Mouse (Mus musculus) E14TG2a.4 (cell line): ENCODE data around the gene Zfp212.

Experiments
- H3K27me3 ChIP-seq: 2 replicates; pipeline ENCODE4 v1.6.1; 2014; ENCODE audit warnings: low read length, control low read depth; ENCODE audit not compliant: insufficient read depth
- H3K36me3 ChIP-seq: 2 replicates; pipeline ENCODE4 v1.6.1; 2014; ENCODE audit warnings: low read length, control low read depth; ENCODE audit not compliant: insufficient read depth
- H3K4me1 ChIP-seq: replicated peaks from 2 replicates; pipeline ENCODE4 v1.6.1; 2014; ENCODE audit warnings: low read depth, low read length, control low read depth
- H3K4me3 ChIP-seq: replicated peaks from 2 replicates; pipeline ENCODE4 v1.5.1; 2014; ENCODE audit warnings: mild to moderate bottlenecking, low read length
- H3K9me3 ChIP-seq: 2 replicates; pipeline ENCODE4 v1.6.1; 2014; ENCODE audit warnings: low read length, control low read depth
- CTCF ChIP-seq: conservative IDR thresholded peaks from 2 replicates; pipeline ENCODE4 v1.5.1; 2014; ENCODE audit warnings: low read length
- NANOG ChIP-seq: IDR thresholded peaks from 2 replicates; pipeline ENCODE4 v1.6.1; 2014; ENCODE audit warnings: borderline replicate concordance, low read length, mixed read lengths
- POU5F1 ChIP-seq: IDR thresholded peaks from 2 replicates; pipeline ENCODE4 v1.6.1; 2014; ENCODE audit warnings: low read length, borderline replicate concordance

The Zfp212 gene

GRCm38 (mm10) chr6:47920447-47921340 is at the start of gene Zfp212:
Zfp212 (plus strand) TSS chr6:47920476.
- Histone ChIP-seq H3K4me3 (peak within 1 kb of the TSS; percentile 92), H3K9me3 (no peaks in the 10 kb centered on the region), H3K36me3 (no peaks in the 10 kb centered on the region; the same call in 1 of the 2 replicates), H3K27me3 (no peaks in the 10 kb centered on the region), H3K4me1 (peaks cover 58% of the 10 kb centered on the region)
- TF ChIP-seq CTCF (no peak), POU5F1 (no peak)

GRCm38 (mm10) chr6:47872266-47872665 is 48.0 kb upstream of the Zfp212 start:
- H3K36me3 ChIP-seq = 0 out of 2 replicates have a peak, but pooled peaks cover 5% of the 10 kb centered on the region
- no peak for TF ChIP-seq CTCF
- TF ChIP-seq POU5F1 = peak; percentile 69; the same call in 1 of the 2 replicates
- H3K4me3 ChIP-seq = no peak overlapping the region
- H3K27me3 ChIP-seq = no peaks in the 10 kb centered on the region
- peaks cover 9% of the 10 kb centered on the region; the same call in 1 of the 2 replicates for H3K4me1 ChIP-seq
- no peaks in the 10 kb centered on the region for H3K9me3 ChIP-seq

- Histone ChIP-seq H3K36me3 (peaks cover 12% of the 10 kb centered on the region; the same call in 1 of the 2 replicates), H3K9me3 (no peaks in the 10 kb centered on the region), H3K27me3 (peaks cover 23% of the 10 kb centered on the region), H3K4me3 (peak within 1 kb of the TSS; percentile 87), H3K4me1 (peaks cover 13% of the 10 kb centered on the region)
- no peak for TF ChIP-seq POU5F1
- TF ChIP-seq CTCF = no peak
- no peak for TF ChIP-seq NANOG
Measured at GRCm38 (mm10) chr6:47877058-47877457, 43.2 kb upstream of the Zfp212 start, which contains the start of gene Zfp282. Zfp282 (plus strand) TSS chr6:47877204.

- Histone ChIP-seq H3K4me3 (peak overlapping the region; percentile 87), H3K36me3 (peaks cover 12% of the 10 kb centered on the region; the same call in 1 of the 2 replicates), H3K27me3 (peaks cover 27% of the 10 kb centered on the region), H3K9me3 (no peaks in the 10 kb centered on the region), H3K4me1 (peaks cover 13% of the 10 kb centered on the region)
- TF ChIP-seq CTCF (no peak), NANOG (no peak), POU5F1 (no peak)
Measured at GRCm38 (mm10) chr6:47877461-47878132, 42.7 kb upstream of the Zfp212 start.

- Histone ChIP-seq H3K9me3 (no peaks in the 10 kb centered on the region), H3K27me3 (peaks cover 29% of the 10 kb centered on the region), H3K4me3 (peak overlapping the region; percentile 87), H3K4me1 (peaks cover 13% of the 10 kb centered on the region), H3K36me3 (peaks cover 12% of the 10 kb centered on the region; the same call in 1 of the 2 replicates)
- TF ChIP-seq POU5F1 (no peak), NANOG (no peak), CTCF (no peak)
Measured at GRCm38 (mm10) chr6:47878133-47878514, 42.2 kb upstream of the Zfp212 start.

- peak overlapping the region; percentile 87 for H3K4me3 ChIP-seq
- peaks cover 29% of the 10 kb centered on the region for H3K27me3 ChIP-seq
- peaks cover 13% of the 10 kb centered on the region for H3K4me1 ChIP-seq
- TF ChIP-seq NANOG = no peak
- no peak for TF ChIP-seq CTCF
- no peak for TF ChIP-seq POU5F1
- no peaks in the 10 kb centered on the region for H3K9me3 ChIP-seq
- peaks cover 12% of the 10 kb centered on the region; the same call in 1 of the 2 replicates for H3K36me3 ChIP-seq
Measured at GRCm38 (mm10) chr6:47878593-47878992, 41.7 kb upstream of the Zfp212 start.

- TF ChIP-seq CTCF = no peak
- no peak for TF ChIP-seq POU5F1
- no peak for TF ChIP-seq NANOG
- Histone ChIP-seq H3K4me3 (no peak overlapping the region), H3K4me1 (peaks cover 13% of the 10 kb centered on the region), H3K36me3 (peaks cover 12% of the 10 kb centered on the region; the same call in 1 of the 2 replicates), H3K9me3 (no peaks in the 10 kb centered on the region), H3K27me3 (peaks cover 30% of the 10 kb centered on the region)
Measured at GRCm38 (mm10) chr6:47879049-47879716, 41.1 kb upstream of the Zfp212 start.

GRCm38 (mm10) chr6:47880166-47880565 is 40.1 kb upstream of the Zfp212 start:
- H3K9me3 ChIP-seq = no peaks in the 10 kb centered on the region
- peaks cover 13% of the 10 kb centered on the region for H3K4me1 ChIP-seq
- H3K4me3 ChIP-seq = no peak overlapping the region
- TF ChIP-seq CTCF (no peak), NANOG (no peak), POU5F1 (no peak)
- peaks cover 33% of the 10 kb centered on the region for H3K27me3 ChIP-seq
- peaks cover 12% of the 10 kb centered on the region; the same call in 1 of the 2 replicates for H3K36me3 ChIP-seq
